Mouse (Mus musculus) lung, embryonic 14.5 days (tissue): ENCODE results near the gene Mindy3. TPM values are rescaled to one million over a fixed set of nuclear protein-coding genes. Genes with fewer than 3 reads are reported as not detected.
A peak's percentile ranks its signal among the peaks of the same experiment; 100 is the strongest.

Experiments used
- ATAC-seq: fragments of 200-750 bp; cut with Nextera tagmentation; 2 replicates; pipeline ENCODE4 v1.8.0; 2017; ENCODE audit warnings: mild to moderate bottlenecking, moderate TSS enrichment, moderate library complexity; ENCODE audit not compliant: insufficient read depth
- DNase-seq: peaks from one replicate; pipeline ENCODE4 v3.0.0-alpha.2; 2015
- H3K27ac ChIP-seq: fragments of 300-500 bp; sonication (generic); 2 replicates; pipeline ENCODE4 v1.5.1; 2014; ENCODE audit warnings: low read depth, mild to moderate bottlenecking, moderate library complexity
- H3K27me3 ChIP-seq: fragments of 300-500 bp; sonication (generic); 2 replicates; pipeline ENCODE4 v1.6.1; 2014; ENCODE audit warnings: low read length, control low read depth; ENCODE audit not compliant: insufficient read depth
- H3K36me3 ChIP-seq: fragments of 300-500 bp; sonication (generic); 2 replicates; pipeline ENCODE4 v1.6.1; 2014; ENCODE audit warnings: control low read depth; ENCODE audit not compliant: insufficient read depth
- H3K4me1 ChIP-seq: fragments of 300-500 bp; sonication (generic); 2 replicates; pipeline ENCODE4 v1.6.1; 2014; ENCODE audit warnings: antibody characterized with exemption, control low read depth; ENCODE audit not compliant: insufficient read depth
- H3K4me2 ChIP-seq: fragments of 300-500 bp; sonication (generic); 2 replicates; pipeline ENCODE4 v1.6.1; 2014; ENCODE audit warnings: mild to moderate bottlenecking
- H3K4me3 ChIP-seq: fragments of 300-500 bp; sonication (generic); 2 replicates; pipeline ENCODE4 v1.5.1; 2014; ENCODE audit warnings: low read depth, low read length
- H3K9ac ChIP-seq: fragments of 300-500 bp; sonication (generic); 2 replicates; pipeline ENCODE4 v1.6.1; 2014
- H3K9me3 ChIP-seq: fragments of 300-500 bp; sonication (generic); 2 replicates; pipeline ENCODE4 v1.6.1; 2016; ENCODE audit warnings: low read depth, low read length, control low read depth
- CTCF ChIP-seq: IDR thresholded peaks from 2 replicates; pipeline ENCODE4 v1.5.1; 2016; ENCODE audit warnings: antibody characterized with exemption, low read depth
- WGBS: fragments of 180-500 bp; shearing (Covaris S2); extraction: QIAGEN DNeasy Blood & Tissue Kit; methylation state at CpG from one replicate; pipeline ENCODE4 v1.1.7; 2014; 5-methylcytosine and 5-hydroxymethylcytosine counted together
- polyA plus RNA-seq: library from polyadenylated mRNA; unstranded; fragments of >200 nt; fragmentation: Nextera tagmentation; extraction: Ambion mirVana; gene quantifications from 2 replicates; pipeline ENCODE4 v1.2.1, GENCODE M21; 2014

Gene Mindy3
- polyA plus RNA-seq, 1 experiment from 2014 or later, result 34.3 TPM

DNA sequence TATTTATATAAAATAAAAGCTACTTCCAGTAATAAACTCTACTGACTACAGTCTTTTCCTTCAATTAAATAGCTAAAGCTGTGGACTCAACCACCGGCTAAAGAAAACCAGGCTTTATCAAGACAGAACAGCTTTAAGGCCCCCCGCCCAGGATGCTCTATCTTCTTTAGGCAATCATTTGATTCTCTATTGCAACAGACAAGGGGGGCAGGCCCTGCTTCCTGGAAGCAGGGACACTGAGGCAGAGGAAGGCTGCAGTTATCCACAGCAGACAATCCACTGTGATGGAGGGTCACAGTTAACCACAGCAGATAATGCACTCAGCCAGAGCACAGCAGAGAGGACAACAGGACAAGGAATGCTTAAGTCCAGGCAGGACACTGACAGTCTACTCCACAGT, 46.4 kb downstream of the Mindy3 start:
- Histone ChIP-seq H3K27ac (no peak overlapping the region), H3K4me3 (no peak overlapping the region), H3K9ac (no peak overlapping the region), H3K36me3 (0 out of 2 replicates have a peak, but pooled peaks cover 4% of the 10 kb centered on the region), H3K9me3 (no peaks in the 10 kb centered on the region), H3K4me1 (no peaks in the 10 kb centered on the region), H3K27me3 (no peaks in the 10 kb centered on the region), H3K4me2 (no peak overlapping the region)
- ATAC-seq (no peak), DNase-seq (no peak)
- no peak for TF ChIP-seq CTCF
- 90% methylated on average over 2 of the region's 2 CpGs for WGBS

DNA sequence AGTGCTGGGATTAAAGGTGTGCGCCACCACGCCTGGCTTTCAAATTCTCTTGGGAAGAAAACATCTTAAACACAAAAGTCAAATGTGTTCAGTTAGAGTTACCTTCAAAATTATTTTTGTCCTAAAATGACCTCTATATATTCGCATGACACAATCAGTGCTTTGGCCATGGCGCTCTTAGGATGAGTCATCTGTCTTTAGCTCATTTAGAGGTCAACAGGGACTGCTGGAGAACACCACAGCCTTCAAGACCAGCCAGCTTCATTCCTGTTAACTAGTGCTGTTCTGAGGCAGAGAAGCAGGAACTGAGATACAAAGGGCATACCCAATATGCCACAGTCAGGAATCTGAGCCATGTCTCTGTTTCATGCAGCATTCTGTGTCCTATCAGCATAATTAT, 47.9 kb downstream of the Mindy3 start:
- Histone ChIP-seq H3K4me1 (no peaks in the 10 kb centered on the region), H3K4me3 (no peak overlapping the region), H3K36me3 (0 out of 2 replicates have a peak, but pooled peaks cover 4% of the 10 kb centered on the region), H3K4me2 (no peak overlapping the region), H3K9ac (no peak overlapping the region), H3K27me3 (no peaks in the 10 kb centered on the region), H3K9me3 (no peaks in the 10 kb centered on the region), H3K27ac (no peak overlapping the region)
- ATAC-seq (no peak), DNase-seq (no peak)
- no peak for TF ChIP-seq CTCF
- WGBS, result 92% methylated on average over 4 of the region's 4 CpGs

DNA sequence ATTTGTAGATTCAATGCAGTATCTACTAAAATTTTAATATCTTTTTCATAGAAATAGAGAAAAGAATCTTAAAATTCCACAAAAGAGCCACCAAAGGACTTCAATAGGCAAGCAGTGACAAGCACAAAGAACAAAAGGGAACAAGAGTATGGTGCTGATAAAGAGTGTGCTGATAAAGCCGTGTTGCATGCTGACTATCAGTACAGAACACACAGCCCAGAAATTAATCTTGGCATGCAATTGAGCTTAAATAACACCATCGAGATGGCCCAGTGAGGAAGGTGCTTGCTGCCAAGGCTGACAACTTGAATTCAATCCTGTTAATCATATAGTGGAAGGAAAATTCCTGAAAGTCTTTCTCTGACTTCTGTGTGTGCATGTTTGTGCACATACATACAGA, 50.8 kb downstream of the Mindy3 start:
- no peak overlapping the region for H3K9ac ChIP-seq
- H3K27ac ChIP-seq, result no peak overlapping the region
- no peak overlapping the region for H3K4me3 ChIP-seq
- no peak for TF ChIP-seq CTCF
- H3K27me3 ChIP-seq, result no peaks in the 10 kb centered on the region
- DNase-seq (no peak), ATAC-seq (no peak)
- H3K4me2 ChIP-seq, result no peak overlapping the region
- 50% methylated on average over 2 of the region's 2 CpGs for WGBS
- H3K4me1 ChIP-seq, result no peaks in the 10 kb centered on the region
- no peaks in the 10 kb centered on the region for H3K9me3 ChIP-seq
- peaks cover 8% of the 10 kb centered on the region; the same call in 1 of the 2 replicates for H3K36me3 ChIP-seq

DNA sequence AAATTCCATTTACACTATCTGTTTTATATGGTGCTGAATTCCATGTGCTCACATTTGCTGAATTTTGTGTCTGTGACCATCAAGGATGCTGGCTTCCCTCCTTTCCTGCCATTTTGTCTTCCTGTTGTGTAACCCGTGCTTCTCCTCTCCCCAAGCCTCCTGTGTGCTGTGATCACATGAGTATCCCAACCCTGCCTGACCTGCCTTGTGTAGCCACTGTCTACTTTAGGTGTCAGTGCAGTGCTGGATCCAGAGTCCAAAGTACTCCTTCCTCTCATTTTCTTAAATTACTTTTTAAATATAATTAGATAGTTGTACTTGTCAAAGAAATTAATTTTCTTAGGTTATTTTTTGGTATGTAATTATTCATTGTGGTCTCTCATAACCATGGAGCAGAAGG, 51.3 kb downstream of the Mindy3 start:
- Histone ChIP-seq H3K4me3 (no peak overlapping the region), H3K9ac (no peak overlapping the region), H3K4me2 (no peak overlapping the region), H3K9me3 (no peaks in the 10 kb centered on the region), H3K27ac (no peak overlapping the region), H3K4me1 (no peaks in the 10 kb centered on the region), H3K27me3 (no peaks in the 10 kb centered on the region), H3K36me3 (peaks cover 8% of the 10 kb centered on the region; the same call in 1 of the 2 replicates)
- 71% methylated on average over 1 of the region's 1 CpGs for WGBS
- no peak for DNase-seq
- no peak for ATAC-seq
- no peak for TF ChIP-seq CTCF

DNA sequence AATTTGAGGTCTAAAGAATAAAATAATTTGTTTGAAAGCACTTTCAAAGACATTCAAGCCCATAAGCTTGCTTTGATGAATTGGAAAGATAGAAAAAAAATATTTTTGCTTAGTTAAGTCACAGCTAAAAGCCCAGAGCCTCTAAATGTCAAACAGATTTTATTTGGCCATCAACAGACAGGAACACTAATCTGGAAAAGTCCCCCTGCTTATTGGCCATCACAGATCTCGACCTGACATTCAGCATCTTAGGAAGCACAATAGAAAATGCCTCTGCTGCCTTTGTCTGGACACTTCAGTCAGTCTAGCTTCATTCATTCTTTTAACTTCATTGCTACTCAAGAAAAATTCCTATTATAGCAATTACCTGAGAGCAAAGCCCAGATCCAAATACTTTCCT, 58.0 kb downstream of the Mindy3 start:
- Histone ChIP-seq H3K9ac (no peak overlapping the region), H3K27ac (no peak overlapping the region), H3K4me2 (no peak overlapping the region), H3K27me3 (no peaks in the 10 kb centered on the region), H3K4me1 (no peaks in the 10 kb centered on the region), H3K4me3 (no peak overlapping the region), H3K9me3 (no peaks in the 10 kb centered on the region; the same call in 1 of the 2 replicates), H3K36me3 (peaks cover 8% of the 10 kb centered on the region; the same call in 1 of the 2 replicates)
- no peak for TF ChIP-seq CTCF
- DNase-seq (no peak), ATAC-seq (no peak)
- 86% methylated on average over 1 of the region's 1 CpGs for WGBS

DNA sequence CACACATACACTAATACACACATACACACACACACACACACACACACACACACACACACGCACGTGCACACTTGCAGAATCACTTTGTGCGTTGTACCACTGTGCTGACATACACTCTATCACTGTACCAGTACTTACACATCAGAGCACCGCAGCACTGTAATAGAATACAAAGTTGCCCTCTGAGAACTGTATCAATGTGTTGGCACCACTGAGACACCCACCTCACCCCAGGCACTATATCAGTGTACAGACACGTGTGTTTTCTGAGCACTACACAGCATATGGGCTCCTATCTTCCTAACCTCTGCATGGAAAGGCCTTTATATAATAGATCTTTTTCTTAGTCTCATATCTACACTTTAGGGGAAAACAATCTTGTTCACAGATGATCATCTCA, 64.4 kb downstream of the Mindy3 start:
- TF ChIP-seq CTCF, result no peak
- 93% methylated on average over 5 of the region's 5 CpGs for WGBS
- H3K4me2 ChIP-seq, result no peak overlapping the region
- peaks cover 15% of the 10 kb centered on the region; the same call in 1 of the 2 replicates for H3K36me3 ChIP-seq
- no peak for ATAC-seq
- no peaks in the 10 kb centered on the region; the same call in 1 of the 2 replicates for H3K9me3 ChIP-seq
- H3K27me3 ChIP-seq, result no peaks in the 10 kb centered on the region
- H3K4me3 ChIP-seq, result no peak overlapping the region
- no peak overlapping the region for H3K27ac ChIP-seq
- H3K9ac ChIP-seq, result no peak overlapping the region
- H3K4me1 ChIP-seq, result no peaks in the 10 kb centered on the region
- DNase-seq, result no peak

DNA sequence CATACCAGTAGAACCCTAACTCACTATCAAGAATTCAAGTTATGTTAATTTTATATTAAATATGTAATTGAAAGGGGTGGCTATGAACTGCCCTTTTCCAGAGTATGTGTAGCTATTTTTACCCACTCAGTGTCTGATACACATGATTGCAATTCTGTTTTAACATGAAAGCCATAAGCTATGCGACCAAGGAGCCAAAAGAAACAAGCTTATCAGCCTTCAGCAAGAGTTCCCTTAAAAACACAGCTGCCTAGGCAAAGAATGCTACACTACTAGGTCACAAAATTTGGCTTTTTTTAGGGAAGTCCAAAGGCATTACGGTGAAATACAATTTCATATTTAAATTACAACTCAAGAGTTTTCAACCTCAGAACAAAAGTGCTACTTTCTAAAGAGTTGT, 70.4 kb downstream of the Mindy3 start:
- no peaks in the 10 kb centered on the region for H3K27me3 ChIP-seq
- DNase-seq, result peak; percentile 9
- 67% methylated on average over 2 of the region's 2 CpGs for WGBS

DNA sequence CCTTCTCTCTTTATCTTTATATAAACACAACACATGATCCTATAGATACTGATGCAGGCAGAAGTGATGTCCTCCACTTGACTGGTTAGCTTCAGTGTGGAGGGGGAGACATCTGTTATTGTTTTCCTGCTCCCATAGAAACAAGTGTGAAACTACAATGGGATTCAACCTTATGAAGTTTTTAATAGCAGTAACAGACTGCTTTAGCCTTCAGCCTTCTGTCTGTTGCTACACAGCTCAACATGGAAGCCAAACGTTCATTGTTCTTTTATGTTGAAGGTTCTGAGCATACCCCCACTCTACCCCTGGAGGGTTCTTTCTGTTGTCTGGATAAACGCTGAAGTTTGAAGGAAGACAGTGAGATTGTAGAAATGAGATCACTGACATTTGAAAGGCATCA, 87.3 kb downstream of the Mindy3 start:
- H3K27ac ChIP-seq, result no peak overlapping the region
- no peak overlapping the region for H3K4me2 ChIP-seq
- WGBS, result 62% methylated on average over 2 of the region's 2 CpGs
- DNase-seq (no peak), ATAC-seq (no peak)
- H3K4me1 ChIP-seq, result peaks cover 9% of the 10 kb centered on the region; the same call in 1 of the 2 replicates
- no peaks in the 10 kb centered on the region for H3K27me3 ChIP-seq
- no peaks in the 10 kb centered on the region for H3K36me3 ChIP-seq
- no peak overlapping the region for H3K4me3 ChIP-seq
- H3K9me3 ChIP-seq, result no peaks in the 10 kb centered on the region
- H3K9ac ChIP-seq, result no peak overlapping the region
- TF ChIP-seq CTCF, result no peak

More for the DNA sequence above, 70.4 kb downstream of the Mindy3 start:
- no peaks in the 10 kb centered on the region for H3K4me1 ChIP-seq
- ATAC-seq, result no peak
- no peak overlapping the region for H3K4me3 ChIP-seq
- no peak overlapping the region for H3K4me2 ChIP-seq
- H3K9me3 ChIP-seq, result no peaks in the 10 kb centered on the region
- no peak for TF ChIP-seq CTCF
- H3K9ac ChIP-seq, result no peak overlapping the region
- H3K36me3 ChIP-seq, result 0 out of 2 replicates have a peak, but pooled peaks cover 11% of the 10 kb centered on the region
- peak overlapping the region; percentile 50; the same call in 1 of the 2 replicates for H3K27ac ChIP-seq
